Comparison of ENCODE assay signal across 25 mouse cellular contexts in genomic region chr12:81690111-81690510, GRCm38 (mm10). TPM values are rescaled to one million over a fixed set of nuclear protein-coding genes. Genes with fewer than 3 reads are reported as not detected.
DNase-seq lines count a peak whose midpoint lies in the region; ATAC-seq lines count a peak whose summit lies in the region.
"Had no signal": no experiment of that assay in that cellular context is flagged by ENCODE, and none has a peak within 500 bp of the region (broad histone marks: within the 10 kb centered on the region; RNA-seq: fewer than 3 reads in every experiment).

No protein-coding gene starts in this region.

- WGBS in heart, embryonic 14.5 days, result 88% methylated on average over 15 of the region's 15 CpGs
- WGBS in midbrain, embryonic 10.5 days, result 93% methylated on average over 15 of the region's 15 CpGs
- WGBS in midbrain, embryonic 13.5 days, result 89% methylated on average over 15 of the region's 15 CpGs

- no peak for ATAC-seq in heart, embryonic 14.5 days (ENCODE audit: insufficient number of reproducible peaks, insufficient read depth, low FRiP score, low read depth)
- no peak for ATAC-seq in midbrain, embryonic 13.5 days
- ATAC-seq: intestine, embryonic 16.5 days; midbrain, embryonic 15.5 days had no signal

- intact Hi-C loops in heart, postnatal 36 days (cut with DNase I), result no loop called here
- intact Hi-C loops in heart, postnatal 25 days (cut with DNase I), result no loop called here

- no peak overlapping the region for H3K4me3 ChIP-seq in heart, embryonic 14.5 days (ENCODE audit: control insufficient read depth in 1 of 2, insufficient read depth in 1 of 2, low read depth in 1 of 2, low read length in 2 of 2)
- no peak overlapping the region for H3K4me3 ChIP-seq in midbrain, embryonic 10.5 days
- H3K4me3 ChIP-seq in midbrain, embryonic 13.5 days (replicated peaks), result no peak overlapping the region
- H3K4me3 ChIP-seq: erythroblast, embryonic 14.5 days; forebrain, embryonic 12.5 days; hindbrain, embryonic 13.5 days; midbrain, embryonic 15.5 days; neural tube, embryonic 15.5 days had no signal

- H3K9ac ChIP-seq in heart, embryonic 14.5 days (ENCODE audit: low read length), result no peak overlapping the region
- H3K9ac ChIP-seq in midbrain, embryonic 13.5 days (replicated peaks), result no peak overlapping the region
- H3K9ac ChIP-seq: forebrain, embryonic 12.5 days; hindbrain, embryonic 13.5 days; liver, embryonic 14.5 days; midbrain, embryonic 15.5 days; neural tube, embryonic 15.5 days had no signal

- H3K27me3 ChIP-seq in heart, embryonic 14.5 days (ENCODE audit: control insufficient read depth, insufficient read depth, low read length), result no peaks in the 10 kb centered on the region
- peaks cover 5% of the 10 kb centered on the region for H3K27me3 ChIP-seq in midbrain, embryonic 10.5 days (ENCODE audit: low read depth, poor library complexity, severe bottlenecking)
- H3K27me3 ChIP-seq in midbrain, embryonic 13.5 days, result no peaks in the 10 kb centered on the region
- H3K27me3 ChIP-seq: hindbrain, embryonic 13.5 days; midbrain, embryonic 15.5 days; neural tube, embryonic 15.5 days had no signal

- H3K27ac ChIP-seq in heart, embryonic 14.5 days (replicated peaks in 1 of 2; ENCODE audit: control insufficient read depth in 1 of 2, insufficient read depth in 1 of 2, low read depth in 2 of 2, low read length in 2 of 2), result peak overlapping the region; percentile 75 to 77
- peak overlapping the region; percentile 25; the same call in 1 of the 2 replicates for H3K27ac ChIP-seq in midbrain, embryonic 10.5 days (replicated peaks)
- no peak overlapping the region for H3K27ac ChIP-seq in midbrain, embryonic 13.5 days
- H3K27ac ChIP-seq: forebrain, embryonic 12.5 days; hindbrain, embryonic 13.5 days; liver, embryonic 14.5 days; macrophage; midbrain, embryonic 15.5 days; neural tube, embryonic 15.5 days had no signal

- peak; percentile 80 for DNase-seq in heart, adult 11 months
- no peak for DNase-seq in heart, postnatal 36 days
- no peak for DNase-seq in heart, postnatal 25 days (ENCODE audit: low spot score)
- DNase-seq in midbrain, embryonic 10.5 days (ENCODE audit: low spot score), result no peak
- no peak for DNase-seq in thymus, postnatal 14 days
- DNase-seq: cerebellum, adult 11 months; cerebellum, adult 9-10 months; gastrocnemius, postnatal 10 days; layer of hippocampus, adult 9-11 months; liver; lung, adult 2 months; right cerebral cortex, postnatal 14 days; thymus, postnatal 25 days had no signal

- no peak overlapping the region for H3K4me2 ChIP-seq in heart, embryonic 14.5 days (ENCODE audit: low read length)
- no peak overlapping the region for H3K4me2 ChIP-seq in midbrain, embryonic 13.5 days (replicated peaks)
- H3K4me2 ChIP-seq: forebrain, embryonic 12.5 days; hindbrain, embryonic 13.5 days; midbrain, embryonic 15.5 days; neural tube, embryonic 15.5 days had no signal

- H3K36me3 ChIP-seq in heart, embryonic 14.5 days (ENCODE audit: control insufficient read depth, insufficient read depth, low read length), result no peaks in the 10 kb centered on the region
- H3K36me3 ChIP-seq in midbrain, embryonic 10.5 days, result no peaks in the 10 kb centered on the region
- H3K36me3 ChIP-seq in midbrain, embryonic 13.5 days, result no peaks in the 10 kb centered on the region
- H3K36me3 ChIP-seq: forebrain, embryonic 12.5 days; G1E; hindbrain, embryonic 13.5 days; midbrain, embryonic 15.5 days; neural tube, embryonic 15.5 days had no signal

- H3K9me3 ChIP-seq in heart, embryonic 14.5 days (ENCODE audit: control insufficient read depth, low read length), result no peaks in the 10 kb centered on the region
- no peaks in the 10 kb centered on the region for H3K9me3 ChIP-seq in midbrain, embryonic 10.5 days (replicated peaks)
- no peaks in the 10 kb centered on the region for H3K9me3 ChIP-seq in midbrain, embryonic 13.5 days
- H3K9me3 ChIP-seq: forebrain, embryonic 12.5 days; G1E; hindbrain, embryonic 13.5 days; midbrain, embryonic 15.5 days; neural tube, embryonic 15.5 days had no signal

- H3K4me1 ChIP-seq in heart, embryonic 14.5 days (ENCODE audit: control insufficient read depth in 2 of 2, insufficient read depth in 2 of 2, low read length in 2 of 2), result peaks cover 5% of the 10 kb centered on the region in 2 experiments; a peak in 3 of 4 replicates
- H3K4me1 ChIP-seq in midbrain, embryonic 10.5 days, result peaks cover 32% of the 10 kb centered on the region
- H3K4me1 ChIP-seq in midbrain, embryonic 13.5 days (replicated peaks), result peaks cover 21% of the 10 kb centered on the region

RNA-seq across cellular contexts. Expression of gene Ttc9, which starts 59.1 kb away (rescaled TPM):
- 1 to 10 TPM; 2.3 to 2.5 TPM for total RNA-seq in heart, postnatal 36 days (2021)
- 2.6 and 3.3 TPM in 2 replicates for polyA plus RNA-seq in heart, embryonic 14.5 days (2014; fragmentation: Nextera tagmentation; extraction: Ambion mirVana)
- 1 to 10 TPM; 3.1 to 3.4 TPM for total RNA-seq in heart, postnatal 25 days (2021)
- 2.0 and 2.6 TPM in 2 replicates for polyA plus RNA-seq in midbrain, embryonic 10.5 days (2016; fragmentation: Nextera tagmentation; extraction: Ambion mirVana)
- 6.5 and 6.9 TPM in 2 replicates for polyA plus RNA-seq in midbrain, embryonic 13.5 days (2015; fragmentation: Nextera tagmentation; extraction: Ambion mirVana)
- total RNA-seq: megakaryocyte-erythroid progenitor cell, adult 5-6 weeks had no signal
- polyA plus RNA-seq: erythroblast, embryonic 14.5 days; G1E; macrophage had no signal
